Mouse (Mus musculus): Measurements from ENCODE around the gene Mei1.

The Mei1 gene

DNA sequence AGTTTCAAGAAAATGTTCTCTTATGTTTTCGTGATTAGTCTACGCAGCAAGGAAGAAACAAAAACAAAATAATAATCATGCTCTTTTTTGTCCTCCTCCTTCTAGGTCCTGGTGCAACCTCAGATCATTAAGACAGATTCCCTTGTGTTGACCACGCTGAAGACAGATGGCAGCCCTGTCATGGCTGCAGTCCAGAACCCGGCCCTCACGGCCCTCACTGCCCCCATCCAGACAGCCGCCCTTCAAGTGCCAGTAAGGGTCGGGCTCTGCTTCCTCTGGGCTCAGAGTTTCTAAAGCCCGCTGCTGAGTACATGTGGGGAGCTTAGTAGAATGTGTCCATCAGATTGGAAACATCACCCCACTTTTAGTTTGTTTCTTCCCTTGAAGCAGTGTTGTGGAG is 102.9 kb downstream of the Mei1 start:
- DNase-seq (ENCODE audit: low read depth, low spot score), result no peak

DNA sequence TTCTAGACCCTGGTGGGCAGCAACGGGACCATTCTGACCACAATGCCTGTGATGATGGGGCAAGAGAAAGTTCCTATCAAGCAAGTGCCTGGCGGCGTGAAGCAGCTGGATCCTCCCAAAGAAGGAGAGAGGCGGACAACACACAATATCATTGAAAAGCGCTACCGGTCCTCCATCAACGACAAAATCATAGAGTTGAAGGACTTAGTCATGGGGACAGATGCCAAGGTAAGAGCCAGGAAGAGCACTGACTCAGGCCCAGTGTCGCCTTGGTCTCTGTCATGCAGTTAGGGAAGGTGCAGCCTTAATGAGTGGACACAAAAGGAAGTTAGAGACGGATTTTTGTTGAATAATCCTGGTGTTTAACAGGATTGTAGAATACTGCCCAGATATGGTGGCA is 105.3 kb downstream of the Mei1 start:
- DNase-seq (ENCODE audit: low read depth, low spot score), result no peak
